Mouse (Mus musculus) heart, adult 2 months (tissue): ENCODE data around the gene Agap1. TPM values are rescaled to one million over a fixed set of nuclear protein-coding genes. Genes with fewer than 3 reads are reported as not detected.

ENCODE experiments used
- DNase-seq, 2 experiments: peaks; one replicate each; pipeline ENCODE4 v3.0.0; 2021
- H3K27ac ChIP-seq: fragments of 200-600 bp; 2 replicates; pipeline ENCODE4 v1.8.1; 2022
- H3K27me3 ChIP-seq: fragments of 200-500 bp; 2 replicates; pipeline ENCODE4 v1.6.1; 2012; ENCODE audit warnings: mild to moderate bottlenecking, low read length, inconsistent platforms, mixed read lengths; ENCODE audit not compliant: control insufficient read depth, insufficient read depth
- H3K36me3 ChIP-seq: fragments of 200-500 bp; 2 replicates; pipeline ENCODE4 v1.6.1; 2012; ENCODE audit warnings: low read length, inconsistent platforms; ENCODE audit not compliant: control insufficient read depth, insufficient read depth
- H3K4me1 ChIP-seq: fragments of 200-500 bp; 2 replicates; pipeline ENCODE4 v1.6.1; 2011; ENCODE audit warnings: low read length; ENCODE audit not compliant: control insufficient read depth, insufficient read depth
- H3K4me3 ChIP-seq: fragments of 200-600 bp; 2 replicates; pipeline ENCODE4 v1.8.1; 2022
- H3K79me2 ChIP-seq: fragments of 200-500 bp; replicated peaks from 2 replicates; pipeline ENCODE4 v1.6.1; 2012; ENCODE audit warnings: mild to moderate bottlenecking, inconsistent platforms, low read length, moderate library complexity, mixed read lengths; ENCODE audit not compliant: control insufficient read depth, insufficient read depth
- H3K9ac ChIP-seq: fragments of 200-500 bp; 2 replicates; pipeline ENCODE4 v1.6.1; 2012; ENCODE audit warnings: low read depth, mild to moderate bottlenecking, control low read depth, inconsistent platforms, low read length, mixed read lengths
- CTCF ChIP-seq: fragments of 200-600 bp; IDR thresholded peaks from 2 replicates; pipeline ENCODE4 v1.8.1; 2022; ENCODE audit warnings: antibody characterized with exemption, mild to moderate bottlenecking, moderate library complexity
- EP300 ChIP-seq: fragments of 200-500 bp; IDR thresholded peaks from 2 replicates; pipeline ENCODE4 v1.6.1; 2011; ENCODE audit warnings: low read depth, low read length, control low read depth; ENCODE audit not compliant: insufficient read depth
- POLR2A ChIP-seq: fragments of 200-500 bp; IDR thresholded peaks from 2 replicates; pipeline ENCODE4 v1.6.1; 2011; ENCODE audit warnings: mild to moderate bottlenecking, low read depth, low read length, control low read depth; ENCODE audit not compliant: insufficient read depth
- WGBS: fragments of 180-500 bp; shearing (Covaris S2); methylation state at CpG from one replicate; pipeline ENCODE4 v1.1.7; 2018; 5-methylcytosine and 5-hydroxymethylcytosine counted together
- intact Hi-C: fragments of 180-260 bp; cut with DNase I; formaldehyde crosslinking; loops from one replicate; pipeline ENCODE4 v1.15.1; 2025
- polyA plus RNA-seq: library from polyadenylated mRNA; depleted of rRNA; stranded (reverse); fragments of >200 nt; gene quantifications from 2 replicates; pipeline ENCODE4 v1.2.3, GENCODE M21; 2012
- total RNA-seq, 2 experiments: library from RNA; stranded (reverse); gene quantifications; 2 replicates each; pipeline ENCODE4 v1.2.3; 2021

Agap1 gene
- total and polyA plus RNA-seq, 3 experiments = 11.4 to 62.1 (median 59.0) TPM

- Histone ChIP-seq H3K27ac (peak overlapping the region; percentile 12; the same call in 1 of the 2 replicates), H3K79me2 (no peaks in the 10 kb centered on the region; the same call in 1 of the 2 replicates), H3K9ac (no peak overlapping the region), H3K36me3 (no peaks in the 10 kb centered on the region), H3K4me1 (peaks cover 28% of the 10 kb centered on the region), H3K27me3 (no peaks in the 10 kb centered on the region), H3K4me3 (no peak overlapping the region)
- intact Hi-C loops = no loop called here
- no peak for DNase-seq
- TF ChIP-seq EP300 (no peak), CTCF (0 out of 2 replicates have a peak, but pooled peaks have one; percentile 9)
- WGBS = 85% methylated on average over 7 of the region's 7 CpGs
Observed at GRCm38 (mm10) chr1:89556006-89556405, 101.4 kb downstream of the Agap1 start.

- peaks cover 28% of the 10 kb centered on the region for H3K4me1 ChIP-seq
- no peaks in the 10 kb centered on the region for H3K27me3 ChIP-seq
- peaks cover 1% of the 10 kb centered on the region; the same call in 1 of the 2 replicates for H3K79me2 ChIP-seq
- H3K4me3 ChIP-seq = no peak overlapping the region
- intact Hi-C loops = no loop called here
- H3K9ac ChIP-seq = no peak overlapping the region
- H3K36me3 ChIP-seq = no peaks in the 10 kb centered on the region
- no peak overlapping the region for H3K27ac ChIP-seq
- DNase-seq = no peak
- WGBS = 77% methylated on average over 6 of the region's 6 CpGs
- TF ChIP-seq CTCF (no peak), EP300 (no peak), POLR2A (no peak)
Observed at GRCm38 (mm10) chr1:89557401-89557800, 102.8 kb downstream of the Agap1 start.

GRCm38 (mm10) chr1:89558080-89558479 lies 103.5 kb downstream of the Agap1 start:
- no peak for DNase-seq
- WGBS = 14% methylated on average over 1 of the region's 1 CpGs
- H3K79me2 ChIP-seq = peaks cover 1% of the 10 kb centered on the region; the same call in 1 of the 2 replicates

GRCm38 (mm10) chr1:89563399-89563798 lies 108.8 kb downstream of the Agap1 start:
- no peaks in the 10 kb centered on the region for H3K36me3 ChIP-seq
- no peak for TF ChIP-seq POLR2A
- no peak for TF ChIP-seq EP300
- TF ChIP-seq CTCF = no peak
- no peaks in the 10 kb centered on the region for H3K27me3 ChIP-seq
- no peak overlapping the region for H3K9ac ChIP-seq
- H3K79me2 ChIP-seq = peaks cover 6% of the 10 kb centered on the region
- DNase-seq = no peak
- 43% methylated on average over 4 of the region's 4 CpGs for WGBS
- intact Hi-C loops = no loop called here
- H3K27ac ChIP-seq = no peak overlapping the region
- H3K4me3 ChIP-seq = no peak overlapping the region
- peaks cover 12% of the 10 kb centered on the region for H3K4me1 ChIP-seq

More at GRCm38 (mm10) chr1:89558080-89558479, 103.5 kb downstream of the Agap1 start:
- TF ChIP-seq EP300 (no peak), POLR2A (no peak), CTCF (no peak)
- Histone ChIP-seq H3K9ac (no peak overlapping the region), H3K4me1 (peaks cover 23% of the 10 kb centered on the region), H3K36me3 (no peaks in the 10 kb centered on the region), H3K4me3 (no peak overlapping the region), H3K27me3 (no peaks in the 10 kb centered on the region), H3K27ac (no peak overlapping the region)
- intact Hi-C loops = no loop called here

GRCm38 (mm10) chr1:89566578-89567488 lies 112.2 kb downstream of the Agap1 start:
- no peak for TF ChIP-seq POLR2A
- TF ChIP-seq EP300 = no peak
- TF ChIP-seq CTCF = no peak
- H3K27ac ChIP-seq = no peak overlapping the region

More at GRCm38 (mm10) chr1:89566578-89567488, 112.2 kb downstream of the Agap1 start:
- Histone ChIP-seq H3K27me3 (no peaks in the 10 kb centered on the region), H3K36me3 (no peaks in the 10 kb centered on the region), H3K4me1 (peaks cover 31% of the 10 kb centered on the region), H3K9ac (no peak overlapping the region), H3K79me2 (peaks cover 5% of the 10 kb centered on the region), H3K4me3 (no peak overlapping the region)
- 28% methylated on average over 9 of the region's 9 CpGs for WGBS
- DNase-seq = peak; percentile 50 to 51
- intact Hi-C loops = no loop called here
